Mouse (Mus musculus): ENCODE results near the gene Cyp2d10.

DNA sequence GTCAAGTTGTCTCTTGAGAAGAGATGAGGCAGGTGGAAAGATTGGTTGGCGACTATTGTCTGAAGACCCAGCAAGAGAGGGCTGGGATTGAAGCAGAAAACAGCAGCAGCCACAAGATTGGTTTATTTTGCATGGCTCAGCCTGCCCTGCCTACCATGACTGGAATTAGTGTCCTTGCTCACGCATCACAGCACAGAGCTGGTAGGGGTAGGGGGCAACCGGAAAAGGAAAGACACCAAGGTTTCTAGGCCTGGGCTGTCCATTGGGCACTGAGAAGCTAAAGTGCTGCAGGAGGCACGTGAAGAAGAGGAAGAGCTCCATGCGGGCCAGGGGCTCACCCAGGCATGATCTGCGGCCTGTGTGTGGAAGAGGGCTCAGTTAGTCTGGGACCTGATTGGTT, 4.3 kb downstream of the Cyp2d10 start:
- no peak for TF ChIP-seq GATA1 (IDR thresholded peaks at IDR 0.05; ENCODE audit: low read length)
- TF ChIP-seq TAL1 (IDR thresholded peaks at IDR 0.05; ENCODE audit: low read length): no peak

Measured in erythroblast, embryonic 14.5 days (primary cell).